Mouse (Mus musculus): ENCODE measurements around the gene Hacd2.
A peak's percentile ranks its signal among the peaks of the same experiment; 100 is the strongest.

GRCm38 (mm10) chr16:34976630-34977029 is 45.6 kb upstream of the Hacd2 start:
- TF ChIP-seq CTCF (IDR thresholded peaks at IDR 0.05; ENCODE audit: control insufficient read depth, insufficient read depth, low read length), result peak; percentile 56
- TF ChIP-seq POLR2A (IDR thresholded peaks at IDR 0.05; ENCODE audit: borderline replicate concordance, control insufficient read depth, low read depth, low read length), result no peak
